Mouse (Mus musculus) myocyte (in vitro differentiated cells): ENCODE results near the gene Bhlhe40.

Experiments
- CEBPB ChIP-seq: IDR thresholded peaks from 2 replicates; pipeline ENCODE4 v1.6.1; 2011; ENCODE audit warnings: mild to moderate bottlenecking, moderate library complexity; ENCODE audit not compliant: poor library complexity, insufficient read depth, severe bottlenecking
- MAX ChIP-seq: IDR thresholded peaks from one replicate; pipeline ENCODE4 v1.6.1; 2011; ENCODE audit warnings: low read depth, mild to moderate bottlenecking, control low read depth
- POLR2A ChIP-seq: IDR thresholded peaks from one replicate; pipeline ENCODE4 v1.6.1; 2011; ENCODE audit warnings: low read depth, mild to moderate bottlenecking, control low read depth, moderate library complexity; ENCODE audit not compliant: insufficient read length
- SRF ChIP-seq: IDR thresholded peaks from one replicate; pipeline ENCODE4 v1.6.1; 2011; ENCODE audit warnings: low read depth; ENCODE audit not compliant: control insufficient read depth, insufficient read length
- TCF12 ChIP-seq: IDR thresholded peaks from one replicate; pipeline ENCODE4 v1.6.1; 2011; ENCODE audit warnings: mild to moderate bottlenecking, control low read depth; ENCODE audit not compliant: poor library complexity, insufficient read depth, severe bottlenecking
- TCF3 ChIP-seq: IDR thresholded peaks from one replicate; pipeline ENCODE4 v1.6.1; 2011; ENCODE audit warnings: low read depth, control low read depth; ENCODE audit not compliant: insufficient read length
- USF1 ChIP-seq: IDR thresholded peaks from one replicate; pipeline ENCODE4 v1.6.1; 2011; ENCODE audit warnings: low read depth, mild to moderate bottlenecking, control low read depth, moderate library complexity

- no peak for TF ChIP-seq POLR2A
- TF ChIP-seq MAX, result no peak
- TF ChIP-seq USF1, result no peak
- TF ChIP-seq TCF12, result no peak
- no peak for TF ChIP-seq SRF
- no peak for TF ChIP-seq TCF3
- TF ChIP-seq CEBPB, result no peak
These were observed 42.2 kb downstream of the Bhlhe40 start for GRCm38 (mm10) chr6:108702648-108703047.
